Mouse (Mus musculus): ENCODE measurements at regions not wholly inside any gene's neighbourhood (a gene's known extent, or its start where the extent isn't known, plus 50 kb on each side); places are given as distances from the start of the nearest gene placed in this dataset.

DNA sequence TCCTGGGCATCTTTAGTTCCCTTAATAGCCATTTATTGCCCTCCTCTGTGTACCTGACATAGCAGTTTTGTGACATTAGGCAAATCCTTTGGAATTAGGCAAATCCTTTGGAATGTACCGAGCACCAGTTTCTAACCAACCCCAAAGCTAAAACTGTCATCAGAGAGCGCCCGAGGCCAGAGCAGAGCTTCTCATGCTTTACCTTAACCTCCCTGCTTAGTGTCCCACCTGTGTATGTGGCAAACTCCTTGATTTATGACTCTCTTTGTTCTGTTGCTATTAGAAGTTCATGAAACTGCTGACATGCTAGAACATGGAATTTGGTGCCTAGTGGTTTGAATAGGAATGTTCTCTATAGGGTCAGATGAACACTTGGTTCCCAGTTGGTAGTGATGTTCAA lies 84.0 kb downstream of the Stk35 start:
- no peak for TF ChIP-seq CTCF (IDR thresholded peaks at IDR 0.05; ENCODE audit: low read depth)
- TF ChIP-seq EP300 (IDR thresholded peaks at IDR 0.05; ENCODE audit: low read depth) = no peak

Measured in liver, embryonic 14.5 days (tissue).